Mouse (Mus musculus): ENCODE measurements at regions not wholly inside any gene's neighbourhood (a gene's known extent, or its start where the extent isn't known, plus 50 kb on each side); places are given as distances from the start of the nearest gene placed in this dataset.

DNA sequence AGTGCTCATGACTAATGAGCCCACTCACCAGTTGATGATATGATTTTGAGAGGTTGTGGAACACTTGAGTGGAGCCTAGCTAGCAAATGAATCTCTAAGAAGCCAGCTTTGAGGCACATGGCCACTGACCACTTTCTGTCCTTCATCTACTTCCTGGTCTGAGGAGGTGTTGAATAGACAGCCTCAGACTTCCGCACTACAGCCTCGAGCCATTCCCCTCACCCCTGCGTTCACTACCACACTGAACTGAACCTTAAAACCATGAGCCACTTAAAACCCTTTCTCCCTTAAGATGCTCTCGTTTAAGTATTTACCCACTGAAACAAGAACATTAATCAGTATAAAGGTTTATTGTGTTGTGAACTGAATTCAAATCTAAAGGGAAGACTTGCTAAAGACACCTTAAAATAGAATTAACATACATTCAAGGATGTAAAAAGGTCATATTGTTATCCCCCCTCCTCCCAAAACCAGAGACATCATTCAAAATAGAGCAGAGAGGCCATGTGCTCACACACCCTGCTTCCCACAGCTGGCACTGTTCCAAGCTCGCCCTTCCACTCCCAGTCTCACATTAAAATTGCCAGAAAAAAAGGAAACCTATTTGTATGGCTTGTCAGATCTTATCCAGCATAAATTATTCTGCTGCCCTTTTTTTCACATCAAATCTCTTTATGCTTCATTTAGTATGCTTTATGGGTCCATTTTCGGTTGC is 758.8 kb downstream of the Ryr2 start:
- Histone ChIP-seq H3K4me3 (no peak overlapping the region), H3K27me3 (replicated peaks; ENCODE audit: low read depth, poor library complexity, severe bottlenecking) (no peaks in the 10 kb centered on the region), H3K36me3 (replicated peaks) (no peaks in the 10 kb centered on the region), H3K27ac (replicated peaks) (no peak overlapping the region), H3K4me1 (no peaks in the 10 kb centered on the region), H3K9me3 (no peaks in the 10 kb centered on the region)
- 76% methylated on average over 6 of the region's 6 CpGs for WGBS
- no peak for DNase-seq (ENCODE audit: low spot score)

DNA sequence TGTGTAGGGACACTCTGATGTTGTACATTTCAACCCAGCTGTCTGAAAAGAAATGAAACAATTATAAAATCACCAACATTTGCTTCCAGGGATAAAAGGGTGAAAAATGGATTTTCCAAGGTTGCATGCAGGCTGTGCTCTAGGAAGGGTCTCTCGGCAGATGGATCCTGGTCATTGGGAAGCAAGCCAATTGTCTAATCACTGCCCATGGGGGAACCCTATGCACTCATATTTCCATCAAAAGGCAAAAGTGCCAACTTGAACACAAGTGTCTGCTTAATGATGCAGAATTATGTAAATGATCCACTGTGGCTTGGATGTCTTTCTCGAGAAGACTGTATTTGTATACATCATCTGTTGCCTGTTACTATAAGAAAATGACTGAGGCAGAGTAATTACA is 762.2 kb downstream of the Ryr2 start:
- WGBS, result 86% methylated on average over 2 of the region's 2 CpGs
- Histone ChIP-seq H3K9me3 (no peaks in the 10 kb centered on the region), H3K4me1 (no peaks in the 10 kb centered on the region), H3K27me3 (replicated peaks; ENCODE audit: low read depth, poor library complexity, severe bottlenecking) (no peaks in the 10 kb centered on the region), H3K27ac (replicated peaks) (no peak overlapping the region), H3K4me3 (no peak overlapping the region), H3K36me3 (replicated peaks) (no peaks in the 10 kb centered on the region)
- DNase-seq (ENCODE audit: low spot score), result no peak

DNA sequence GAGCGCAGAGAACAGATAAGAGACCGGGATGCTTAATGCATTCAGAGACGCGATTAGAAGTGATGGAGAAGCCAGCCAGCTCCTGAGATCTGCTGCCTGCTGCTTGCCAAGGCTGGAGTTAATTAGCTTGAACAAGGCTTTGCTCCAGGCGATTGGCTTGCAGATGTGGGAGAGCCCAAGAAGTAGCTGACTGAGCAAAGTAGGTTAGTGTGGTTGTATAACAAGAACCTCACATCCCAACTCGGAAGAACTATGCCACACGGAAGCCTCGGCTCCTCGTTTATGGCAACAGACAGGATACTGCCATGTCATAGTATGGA is 768.5 kb downstream of the Ryr2 start:
- Histone ChIP-seq H3K27ac (replicated peaks) (no peak overlapping the region), H3K9me3 (no peaks in the 10 kb centered on the region), H3K4me1 (peaks cover 4% of the 10 kb centered on the region; the same call in 1 of the 2 replicates), H3K4me3 (no peak overlapping the region), H3K36me3 (replicated peaks) (no peaks in the 10 kb centered on the region), H3K27me3 (replicated peaks; ENCODE audit: low read depth, poor library complexity, severe bottlenecking) (no peaks in the 10 kb centered on the region)
- peak; percentile 17 for DNase-seq (ENCODE audit: low spot score)
- WGBS, result 56% methylated on average over 9 of the region's 9 CpGs

DNA sequence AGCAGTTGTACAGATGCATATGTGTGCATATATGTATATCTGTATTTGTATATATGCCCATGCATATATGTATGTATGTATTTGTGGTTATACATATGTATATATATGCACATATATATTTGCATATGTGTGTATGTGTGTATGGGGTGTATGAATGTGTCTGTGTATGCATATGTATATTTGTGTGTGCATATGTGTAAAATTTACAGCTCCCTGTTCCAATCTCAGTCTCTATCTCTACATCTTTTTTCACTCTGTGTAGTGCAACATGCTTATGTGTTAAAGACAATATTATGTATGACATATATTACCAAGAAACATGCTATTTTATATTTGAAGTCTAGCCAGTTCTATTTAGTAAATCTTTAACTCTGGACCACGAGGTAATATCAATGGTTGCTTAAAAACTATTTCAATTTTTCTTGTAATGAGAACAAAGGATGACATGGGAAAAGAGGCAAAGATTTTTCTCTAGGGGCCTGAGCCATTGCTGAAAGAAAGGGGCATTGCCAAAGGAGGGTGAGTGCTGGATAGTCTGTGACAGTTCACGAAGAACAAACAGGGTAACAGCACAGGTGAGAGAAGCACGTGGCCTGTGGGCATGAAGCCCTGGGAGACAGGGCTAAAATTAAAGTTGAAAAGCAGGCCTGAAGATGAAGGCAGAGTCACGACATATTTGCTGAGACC is 769.0 kb downstream of the Ryr2 start:
- H3K27ac ChIP-seq (replicated peaks), result no peak overlapping the region
- H3K4me3 ChIP-seq, result no peak overlapping the region
- DNase-seq (ENCODE audit: low spot score), result no peak
- no peaks in the 10 kb centered on the region for H3K36me3 ChIP-seq (replicated peaks)
- H3K9me3 ChIP-seq, result no peaks in the 10 kb centered on the region
- no peaks in the 10 kb centered on the region for H3K27me3 ChIP-seq (replicated peaks; ENCODE audit: low read depth, poor library complexity, severe bottlenecking)
- WGBS, result 54% methylated on average over 4 of the region's 4 CpGs
- peaks cover 4% of the 10 kb centered on the region; the same call in 1 of the 2 replicates for H3K4me1 ChIP-seq

DNA sequence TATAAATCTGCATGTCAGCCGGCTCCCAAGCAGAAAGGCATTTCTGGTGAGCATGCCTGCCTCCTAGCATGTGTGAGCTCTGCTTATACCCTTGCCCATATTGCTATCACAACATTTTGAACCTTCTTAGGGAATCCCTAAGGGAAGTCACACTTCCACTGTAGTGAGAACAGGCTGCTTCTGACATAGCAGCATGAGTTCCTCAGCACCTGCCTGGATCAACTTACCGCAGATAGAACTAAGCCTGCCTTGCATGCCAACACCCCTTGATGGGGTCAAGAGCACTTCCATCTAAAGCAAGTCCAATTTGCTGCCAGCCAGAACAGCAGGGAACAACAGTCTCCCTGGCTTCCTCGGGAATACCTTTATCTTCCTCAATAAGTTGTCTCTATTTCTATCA is 769.8 kb downstream of the Ryr2 start:
- Histone ChIP-seq H3K4me3 (no peak overlapping the region), H3K27me3 (replicated peaks; ENCODE audit: low read depth, poor library complexity, severe bottlenecking) (no peaks in the 10 kb centered on the region), H3K9me3 (no peaks in the 10 kb centered on the region), H3K4me1 (peaks cover 4% of the 10 kb centered on the region; the same call in 1 of the 2 replicates), H3K27ac (replicated peaks) (no peak overlapping the region), H3K36me3 (replicated peaks) (no peaks in the 10 kb centered on the region)
- no peak for DNase-seq (ENCODE audit: low spot score)
- WGBS, result 83% methylated on average over 3 of the region's 3 CpGs

DNA sequence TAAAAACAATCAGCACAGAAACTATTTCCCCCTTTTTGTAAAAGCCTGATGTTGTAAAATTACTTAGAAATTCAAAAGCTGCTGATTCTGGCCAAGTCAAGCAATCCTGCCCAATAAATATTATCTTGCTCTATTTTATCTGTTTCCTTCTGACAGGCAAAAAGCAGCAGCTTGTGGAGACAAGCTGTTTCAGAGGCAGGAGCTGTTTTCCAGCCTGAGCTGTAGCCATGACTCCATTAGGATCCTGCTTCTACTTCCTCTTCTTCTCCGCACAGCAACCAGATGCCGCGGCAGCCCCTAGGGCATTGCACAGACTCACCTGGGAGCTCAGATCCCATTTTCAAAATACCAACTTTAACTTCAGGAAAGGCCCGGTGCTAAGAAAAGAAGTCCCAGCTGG is 774.8 kb downstream of the Ryr2 start:
- no peaks in the 10 kb centered on the region for H3K27me3 ChIP-seq (replicated peaks; ENCODE audit: low read depth, poor library complexity, severe bottlenecking)
- 83% methylated on average over 4 of the region's 4 CpGs for WGBS
- no peak overlapping the region for H3K27ac ChIP-seq (replicated peaks)
- H3K36me3 ChIP-seq (replicated peaks), result no peaks in the 10 kb centered on the region
- no peak for DNase-seq (ENCODE audit: low spot score)
- H3K4me1 ChIP-seq, result no peaks in the 10 kb centered on the region
- H3K4me3 ChIP-seq, result no peak overlapping the region
- H3K9me3 ChIP-seq, result no peaks in the 10 kb centered on the region

DNA sequence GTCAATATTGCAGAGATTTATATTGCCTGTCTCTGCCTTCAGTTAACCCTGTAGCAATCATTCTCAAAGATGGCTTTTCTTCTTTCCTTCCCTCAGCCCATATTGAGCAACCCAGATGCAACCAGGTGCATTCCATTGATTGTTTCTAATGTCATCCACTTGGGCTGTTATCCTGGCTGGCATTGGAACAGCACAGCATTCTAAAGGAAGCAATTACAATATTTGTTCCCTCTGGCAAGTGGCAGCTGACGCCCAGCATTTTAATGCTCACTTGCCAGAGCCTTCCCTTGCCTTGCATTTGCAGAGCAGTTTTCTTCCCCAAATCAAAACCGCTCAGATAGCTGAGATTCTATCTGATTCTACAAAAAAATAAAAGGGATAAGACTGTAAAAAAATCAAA is 798.0 kb downstream of the Ryr2 start:
- WGBS, result 81% methylated on average over 2 of the region's 2 CpGs
- H3K36me3 ChIP-seq (replicated peaks), result no peaks in the 10 kb centered on the region
- no peaks in the 10 kb centered on the region for H3K4me1 ChIP-seq
- DNase-seq (ENCODE audit: low spot score), result no peak
- no peak overlapping the region for H3K27ac ChIP-seq (replicated peaks)
- H3K27me3 ChIP-seq (replicated peaks; ENCODE audit: low read depth, poor library complexity, severe bottlenecking), result no peaks in the 10 kb centered on the region
- H3K4me3 ChIP-seq, result no peak overlapping the region
- H3K9me3 ChIP-seq, result no peaks in the 10 kb centered on the region; the same call in 1 of the 2 replicates

DNA sequence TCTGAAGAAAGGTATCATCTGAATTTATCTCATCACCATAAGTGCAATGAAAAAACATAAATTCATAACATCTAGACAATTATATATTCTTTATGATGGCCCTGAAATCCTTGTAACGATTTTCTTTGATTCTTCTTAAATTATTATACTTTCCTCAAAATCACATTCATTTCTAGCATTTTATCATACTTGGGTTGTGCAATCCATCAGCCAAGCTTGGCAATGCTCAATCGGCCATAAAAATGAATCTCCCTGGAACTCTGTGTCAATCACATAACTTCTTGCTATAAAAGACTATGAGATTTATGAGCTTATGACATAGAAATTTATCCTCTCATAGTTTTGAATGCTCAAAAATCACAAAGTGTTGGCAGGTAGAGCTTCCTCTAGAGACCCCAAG is 811.3 kb downstream of the Ryr2 start:
- DNase-seq (ENCODE audit: low spot score), result no peak
- 88% methylated on average over 2 of the region's 2 CpGs for WGBS

DNA sequence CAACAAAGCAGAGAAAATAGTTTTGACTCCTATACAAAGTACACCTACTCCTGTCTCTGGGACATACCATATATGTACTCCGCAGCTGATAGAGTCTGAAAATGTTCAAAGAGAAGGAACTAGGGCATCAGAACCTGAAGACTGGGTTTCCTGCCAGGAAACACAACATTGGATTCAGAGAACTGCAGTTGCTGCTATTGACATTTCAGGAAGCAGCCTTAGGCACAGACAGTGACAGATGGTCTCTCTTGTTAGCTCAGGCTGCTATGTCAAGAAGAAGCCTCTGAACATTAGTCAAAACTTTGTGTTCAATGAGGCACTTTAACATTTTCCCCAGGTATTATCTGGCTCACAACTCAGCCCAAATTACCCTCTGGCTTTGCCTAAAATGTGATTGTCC is 812.1 kb downstream of the Ryr2 start:
- Histone ChIP-seq H3K4me1 (no peaks in the 10 kb centered on the region), H3K27me3 (replicated peaks; ENCODE audit: low read depth, poor library complexity, severe bottlenecking) (no peaks in the 10 kb centered on the region), H3K27ac (replicated peaks) (no peak overlapping the region), H3K36me3 (replicated peaks) (no peaks in the 10 kb centered on the region), H3K9me3 (no peaks in the 10 kb centered on the region), H3K4me3 (no peak overlapping the region)
- WGBS, result 86% methylated on average over 1 of the region's 1 CpGs
- no peak for DNase-seq (ENCODE audit: low spot score)

More for the DNA sequence above, 811.3 kb downstream of the Ryr2 start:
- H3K4me3 ChIP-seq, result no peak overlapping the region
- H3K4me1 ChIP-seq, result no peaks in the 10 kb centered on the region
- H3K27me3 ChIP-seq (replicated peaks; ENCODE audit: low read depth, poor library complexity, severe bottlenecking), result no peaks in the 10 kb centered on the region
- no peak overlapping the region for H3K27ac ChIP-seq (replicated peaks)
- no peaks in the 10 kb centered on the region for H3K9me3 ChIP-seq
- no peaks in the 10 kb centered on the region for H3K36me3 ChIP-seq (replicated peaks)

DNA sequence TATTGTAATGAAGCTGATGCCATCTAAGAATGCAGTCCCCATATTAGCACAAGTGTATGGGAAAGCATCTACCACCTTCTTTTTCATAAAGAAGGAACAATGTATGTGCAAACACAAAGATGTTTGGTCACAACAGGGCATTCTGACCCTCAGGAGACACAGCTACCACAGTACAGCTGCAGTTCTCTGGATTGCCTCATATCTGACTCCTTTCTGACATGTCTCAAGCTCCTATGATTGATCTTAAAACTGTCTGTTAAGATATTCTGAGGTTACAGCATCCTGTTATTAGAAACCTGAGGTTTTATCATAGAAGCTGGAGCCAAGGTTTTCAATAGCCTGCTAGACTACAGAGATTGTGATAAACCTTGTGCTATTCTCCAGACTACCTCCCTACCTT is 813.0 kb downstream of the Ryr2 start:
- Histone ChIP-seq H3K27ac (replicated peaks) (no peak overlapping the region), H3K9me3 (no peaks in the 10 kb centered on the region), H3K27me3 (replicated peaks; ENCODE audit: low read depth, poor library complexity, severe bottlenecking) (no peaks in the 10 kb centered on the region), H3K36me3 (replicated peaks) (no peaks in the 10 kb centered on the region), H3K4me1 (no peaks in the 10 kb centered on the region), H3K4me3 (no peak overlapping the region)
- DNase-seq (ENCODE audit: low spot score), result no peak

DNA sequence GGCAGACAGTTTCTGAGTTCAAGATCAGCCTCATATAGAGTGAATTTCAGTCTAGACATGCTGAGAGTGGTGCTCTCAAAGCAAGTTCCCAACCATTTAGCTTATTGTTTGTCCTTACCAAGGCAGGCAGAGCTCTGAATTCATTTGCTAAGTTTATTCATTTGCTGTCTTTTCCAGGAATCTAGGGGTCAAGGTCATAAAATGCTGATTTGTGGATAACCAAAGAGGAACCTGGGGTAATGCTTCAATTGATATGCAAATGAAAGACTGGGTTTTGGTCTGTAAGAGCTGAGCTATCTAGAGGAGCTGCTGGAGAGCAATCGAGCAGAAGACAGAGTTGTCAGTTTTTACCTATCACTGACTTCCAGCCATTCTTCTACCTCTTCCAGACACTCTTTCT is 832.8 kb downstream of the Ryr2 start:
- H3K4me1 ChIP-seq, result no peaks in the 10 kb centered on the region
- H3K9me3 ChIP-seq, result no peaks in the 10 kb centered on the region
- WGBS, result 74% methylated on average over 1 of the region's 1 CpGs
- DNase-seq (ENCODE audit: low spot score), result no peak
- no peak overlapping the region for H3K4me3 ChIP-seq
- no peaks in the 10 kb centered on the region for H3K36me3 ChIP-seq (replicated peaks)
- no peaks in the 10 kb centered on the region for H3K27me3 ChIP-seq (replicated peaks; ENCODE audit: low read depth, poor library complexity, severe bottlenecking)
- no peak overlapping the region for H3K27ac ChIP-seq (replicated peaks)

DNA sequence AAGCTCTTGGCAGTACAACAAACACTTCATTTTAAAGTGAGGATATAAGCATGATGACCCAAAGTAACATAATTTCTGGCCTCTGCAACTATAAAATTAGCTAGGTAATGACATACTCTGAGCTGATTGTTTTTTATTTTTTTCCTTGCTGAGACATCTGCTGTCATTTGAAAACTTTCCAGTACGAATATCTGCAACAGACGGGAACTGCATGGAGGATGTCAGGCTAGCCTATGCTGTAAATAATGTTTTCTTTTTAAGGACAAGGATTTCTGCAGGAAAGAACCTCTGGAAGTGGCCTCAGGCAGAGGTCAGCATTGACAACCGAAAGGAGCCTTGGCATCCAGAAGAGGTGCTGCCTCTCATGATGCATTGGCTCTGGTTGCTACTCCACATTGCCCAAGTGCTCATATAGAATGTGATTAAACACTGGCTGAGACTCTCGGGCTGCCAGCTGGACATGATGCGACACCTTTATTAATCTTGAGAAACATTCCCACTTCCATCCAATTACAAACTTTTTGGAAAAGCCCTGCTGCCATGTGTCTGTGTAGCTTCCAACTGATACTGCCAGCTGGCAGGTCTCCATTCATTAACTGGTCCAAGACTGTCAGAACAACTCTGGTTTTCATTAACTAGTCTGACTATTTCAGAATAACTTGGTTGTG is 837.9 kb downstream of the Ryr2 start:
- Histone ChIP-seq H3K27me3 (replicated peaks; ENCODE audit: low read depth, poor library complexity, severe bottlenecking) (no peaks in the 10 kb centered on the region), H3K9me3 (no peaks in the 10 kb centered on the region), H3K4me1 (no peaks in the 10 kb centered on the region), H3K27ac (replicated peaks) (no peak overlapping the region), H3K36me3 (replicated peaks) (no peaks in the 10 kb centered on the region), H3K4me3 (no peak overlapping the region)
- 76% methylated on average over 5 of the region's 5 CpGs for WGBS
- no peak for DNase-seq (ENCODE audit: low spot score)

DNA sequence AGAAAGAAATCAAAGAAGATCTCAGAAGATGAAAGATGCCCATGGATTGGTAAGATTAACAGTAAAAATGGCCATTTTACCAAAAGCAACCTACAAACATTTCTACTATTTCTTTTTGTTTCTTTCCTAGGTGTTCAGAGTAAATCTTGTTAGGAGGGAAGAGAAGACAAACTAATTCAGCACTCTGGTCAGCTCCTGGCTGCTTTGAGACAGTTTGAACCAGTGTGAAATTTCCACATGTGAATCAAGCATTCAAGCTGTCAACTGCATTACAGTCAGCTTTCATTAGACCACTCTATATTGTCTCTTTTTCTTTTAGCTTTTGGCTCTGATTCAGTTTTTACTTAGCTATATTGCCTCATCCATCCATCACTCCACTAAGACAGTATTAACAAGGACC is 859.2 kb downstream of the Ryr2 start:
- Histone ChIP-seq H3K4me3 (no peak overlapping the region), H3K4me1 (no peaks in the 10 kb centered on the region), H3K9me3 (no peaks in the 10 kb centered on the region), H3K27me3 (replicated peaks; ENCODE audit: low read depth, poor library complexity, severe bottlenecking) (no peaks in the 10 kb centered on the region), H3K27ac (replicated peaks) (no peak overlapping the region), H3K36me3 (replicated peaks) (no peaks in the 10 kb centered on the region)
- peak; percentile 12 for DNase-seq (ENCODE audit: low spot score)

All from embryonic facial prominence, embryonic 10.5 days (tissue).